Mouse (Mus musculus) hindbrain, embryonic 12.5 days (tissue): ENCODE measurements at regions not wholly inside any gene's neighbourhood (a gene's known extent, or its start where the extent isn't known, plus 50 kb on each side); places are given as distances from the start of the nearest gene placed in this dataset.

Source experiments
- ATAC-seq: fragments of 200-750 bp; cut with Nextera tagmentation; 2 replicates; pipeline ENCODE4 v1.8.0; 2017; ENCODE audit warnings: moderate TSS enrichment; ENCODE audit not compliant: low FRiP score
- H3K27ac ChIP-seq: fragments of 300-500 bp; sonication (generic); 2 replicates; pipeline ENCODE4 v1.5.1; 2016; ENCODE audit warnings: mild to moderate bottlenecking
- H3K27me3 ChIP-seq: fragments of 300-500 bp; sonication (generic); 2 replicates; pipeline ENCODE4 v1.6.1; 2016; ENCODE audit warnings: mild to moderate bottlenecking
- H3K36me3 ChIP-seq: fragments of 300-500 bp; sonication (generic); 2 replicates; pipeline ENCODE4 v1.6.1; 2016; ENCODE audit warnings: mild to moderate bottlenecking
- H3K4me1 ChIP-seq: fragments of 300-500 bp; sonication (generic); 2 replicates; pipeline ENCODE4 v1.6.1; 2016
- H3K4me2 ChIP-seq: fragments of 300-500 bp; sonication (generic); replicated peaks from 2 replicates; pipeline ENCODE4 v1.6.1; 2016; ENCODE audit warnings: mild to moderate bottlenecking
- H3K4me3 ChIP-seq: fragments of 300-500 bp; sonication (generic); 2 replicates; pipeline ENCODE4 v1.5.1; 2016; ENCODE audit warnings: mild to moderate bottlenecking
- H3K9ac ChIP-seq: fragments of 300-500 bp; sonication (generic); 2 replicates; pipeline ENCODE4 v1.6.1; 2016; ENCODE audit warnings: mild to moderate bottlenecking, moderate library complexity
- H3K9me3 ChIP-seq: fragments of 300-500 bp; sonication (generic); replicated peaks from 2 replicates; pipeline ENCODE4 v1.6.1; 2016; ENCODE audit warnings: mild to moderate bottlenecking
- WGBS: fragments of 180-500 bp; shearing (Covaris S2); methylation state at CpG from one replicate; pipeline ENCODE4 v1.1.7; 2016; 5-methylcytosine and 5-hydroxymethylcytosine counted together

DNA sequence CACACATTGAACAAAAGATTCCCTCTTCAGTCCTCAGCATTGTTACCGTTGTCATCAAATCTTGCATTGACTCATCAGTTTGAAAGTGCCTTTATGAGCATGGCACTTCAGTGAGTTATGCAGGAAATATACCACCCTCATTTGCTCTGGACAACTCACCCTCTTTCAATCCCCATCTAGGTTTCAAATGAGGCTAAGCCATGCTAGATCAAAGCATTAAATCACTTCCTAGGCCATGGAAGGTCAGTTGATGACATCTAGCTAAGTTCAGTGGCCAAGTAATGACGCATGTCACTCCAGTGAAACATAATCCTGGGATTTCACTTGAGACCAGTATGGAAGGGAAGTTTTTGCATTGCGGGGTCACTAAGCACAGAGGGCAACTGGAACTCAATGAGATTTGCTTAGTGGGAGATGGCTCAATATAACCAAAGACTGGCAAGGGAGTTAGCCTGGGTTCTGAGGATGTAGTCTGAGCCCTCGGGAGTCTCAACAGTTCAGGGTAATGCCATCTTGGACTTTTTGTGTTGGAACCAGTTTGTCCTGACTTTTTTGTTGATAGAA, 562.0 kb upstream of the Sall1 start:
- Histone ChIP-seq H3K4me2 (no peak overlapping the region), H3K36me3 (no peaks in the 10 kb centered on the region), H3K27ac (no peak overlapping the region), H3K4me3 (no peak overlapping the region), H3K27me3 (no peaks in the 10 kb centered on the region), H3K9ac (no peak overlapping the region), H3K9me3 (no peaks in the 10 kb centered on the region), H3K4me1 (no peaks in the 10 kb centered on the region)
- no peak for ATAC-seq
- WGBS, result 87% methylated on average over 4 of the region's 4 CpGs

DNA sequence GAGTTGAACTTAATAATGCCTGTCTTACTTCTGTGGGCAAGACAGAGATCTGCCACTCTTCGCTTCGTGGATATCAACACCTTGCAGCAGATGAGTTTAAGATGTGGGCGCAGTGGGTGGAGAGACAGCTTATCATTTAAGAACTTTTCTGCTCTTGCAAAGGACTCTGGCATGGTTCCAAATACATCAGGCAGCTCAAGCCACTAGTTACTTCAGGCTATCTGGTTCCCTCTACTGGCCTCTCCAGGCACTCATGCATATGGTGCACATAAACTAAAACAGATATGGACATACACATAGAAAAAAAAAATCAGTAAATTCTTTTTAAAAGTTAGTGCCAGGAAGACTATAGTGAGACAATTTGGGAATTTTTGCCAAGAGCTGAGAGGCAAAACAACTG, 560.5 kb upstream of the Sall1 start:
- Histone ChIP-seq H3K36me3 (no peaks in the 10 kb centered on the region), H3K27me3 (no peaks in the 10 kb centered on the region), H3K9me3 (no peaks in the 10 kb centered on the region), H3K4me3 (no peak overlapping the region), H3K4me2 (no peak overlapping the region), H3K27ac (no peak overlapping the region), H3K9ac (no peak overlapping the region), H3K4me1 (no peaks in the 10 kb centered on the region)
- WGBS, result 96% methylated on average over 3 of the region's 3 CpGs
- ATAC-seq, result no peak

DNA sequence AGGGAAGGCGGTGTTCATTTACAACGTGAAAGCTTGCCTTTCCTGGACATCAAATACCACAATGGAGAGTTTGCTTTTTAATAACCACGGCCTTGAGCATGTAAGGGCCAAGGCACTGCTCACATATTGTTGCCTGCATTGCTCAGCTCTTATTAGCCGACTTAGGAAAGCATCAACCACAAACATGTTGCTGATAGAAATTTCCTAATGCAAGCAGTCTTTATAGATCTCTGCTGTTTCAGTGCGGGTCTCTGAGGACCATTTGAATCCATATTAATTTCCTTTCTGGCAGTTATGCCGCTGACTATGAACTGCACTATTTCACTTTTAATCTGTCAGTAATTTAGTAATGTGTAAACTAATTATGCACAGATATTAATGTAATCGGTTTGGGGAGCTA, 552.4 kb upstream of the Sall1 start:
- no peak overlapping the region for H3K9ac ChIP-seq

DNA sequence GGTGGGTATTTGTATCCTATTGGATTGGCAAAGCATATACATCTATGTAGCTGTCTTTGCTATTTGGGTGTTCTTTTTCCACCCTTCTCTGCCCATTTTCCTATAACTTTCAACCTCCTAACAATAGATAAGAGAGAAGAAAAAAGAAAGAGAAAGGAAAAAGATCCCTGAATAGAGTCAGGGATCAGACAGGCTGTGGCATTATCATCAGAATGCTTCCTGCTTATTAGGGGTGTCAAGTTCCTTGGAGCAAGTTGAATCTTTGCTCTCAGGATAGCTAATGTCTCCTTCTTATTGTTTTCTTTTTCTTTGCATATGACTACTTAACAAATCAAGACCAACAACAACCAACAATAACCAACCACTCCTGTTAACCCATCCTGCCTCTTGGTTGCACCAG, 539.1 kb upstream of the Sall1 start:
- no peaks in the 10 kb centered on the region for H3K36me3 ChIP-seq
- no peaks in the 10 kb centered on the region for H3K9me3 ChIP-seq
- no peak overlapping the region for H3K27ac ChIP-seq

More for the DNA sequence above, 552.4 kb upstream of the Sall1 start:
- no peak overlapping the region for H3K27ac ChIP-seq
- H3K9me3 ChIP-seq, result no peaks in the 10 kb centered on the region
- no peaks in the 10 kb centered on the region for H3K36me3 ChIP-seq
- no peaks in the 10 kb centered on the region for H3K4me1 ChIP-seq
- H3K4me3 ChIP-seq, result no peak overlapping the region
- H3K27me3 ChIP-seq, result no peaks in the 10 kb centered on the region
- no peak overlapping the region for H3K4me2 ChIP-seq
- 79% methylated on average over 7 of the region's 7 CpGs for WGBS
- no peak for ATAC-seq

DNA sequence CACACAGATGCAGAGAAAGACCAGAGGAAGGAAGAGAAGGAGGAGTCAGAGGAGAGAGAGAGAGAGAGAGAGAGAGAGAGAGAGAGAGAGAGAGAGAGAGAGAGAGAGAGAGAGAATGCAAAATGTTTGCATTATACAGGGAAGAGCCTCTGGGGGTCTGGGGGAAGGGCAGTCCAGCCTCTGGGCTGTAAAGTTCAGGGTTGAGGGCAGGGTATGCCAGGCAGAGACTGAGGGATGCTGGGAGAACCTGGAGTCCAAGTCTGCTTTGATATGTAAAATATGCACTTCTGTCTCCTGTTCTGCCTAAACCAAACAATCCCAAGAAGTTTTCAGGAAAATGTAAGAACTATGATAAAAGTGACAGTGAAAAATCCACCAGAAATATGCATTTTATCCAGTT, 538.6 kb upstream of the Sall1 start:
- Histone ChIP-seq H3K4me1 (no peaks in the 10 kb centered on the region), H3K27me3 (no peaks in the 10 kb centered on the region), H3K4me3 (no peak overlapping the region), H3K27ac (no peak overlapping the region), H3K9ac (no peak overlapping the region), H3K4me2 (no peak overlapping the region), H3K36me3 (no peaks in the 10 kb centered on the region), H3K9me3 (no peaks in the 10 kb centered on the region)
- ATAC-seq, result no peak

More for the DNA sequence above, 539.1 kb upstream of the Sall1 start:
- Histone ChIP-seq H3K4me3 (no peak overlapping the region), H3K4me1 (no peaks in the 10 kb centered on the region), H3K9ac (no peak overlapping the region), H3K27me3 (no peaks in the 10 kb centered on the region), H3K4me2 (no peak overlapping the region)
- no peak for ATAC-seq

DNA sequence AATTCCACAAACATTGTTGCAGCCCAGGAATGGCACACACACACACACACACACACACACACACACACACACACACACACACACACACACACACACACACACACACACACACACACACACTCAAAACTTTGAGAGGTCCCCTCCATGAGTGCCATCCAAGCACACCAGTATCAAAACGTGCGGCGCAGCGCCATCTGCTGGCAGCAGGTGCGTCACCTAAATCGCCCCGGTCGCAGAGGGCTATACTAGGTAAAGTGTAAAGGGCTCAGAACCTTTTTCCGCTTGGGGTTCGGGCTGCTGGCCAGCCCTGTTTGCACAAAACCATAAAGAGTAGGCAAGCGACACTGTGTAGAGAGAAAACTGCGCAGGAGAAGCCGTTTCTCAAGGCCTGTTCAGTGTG, 527.9 kb upstream of the Sall1 start:
- H3K4me2 ChIP-seq, result peak overlapping the region; percentile 31; the same call in 1 of the 2 replicates
- H3K36me3 ChIP-seq, result no peaks in the 10 kb centered on the region
- no peaks in the 10 kb centered on the region for H3K9me3 ChIP-seq
- no peak overlapping the region for H3K4me3 ChIP-seq
- peaks cover 26% of the 10 kb centered on the region for H3K27me3 ChIP-seq
- WGBS, result 3% methylated on average over 13 of the region's 13 CpGs
- peak; percentile 69; the same call in 1 of the 2 replicates for ATAC-seq
- H3K9ac ChIP-seq, result 0 out of 2 replicates have a peak overlapping the region, but pooled peaks have one; percentile 19
- H3K27ac ChIP-seq, result no peak overlapping the region
- peaks cover 20% of the 10 kb centered on the region for H3K4me1 ChIP-seq

DNA sequence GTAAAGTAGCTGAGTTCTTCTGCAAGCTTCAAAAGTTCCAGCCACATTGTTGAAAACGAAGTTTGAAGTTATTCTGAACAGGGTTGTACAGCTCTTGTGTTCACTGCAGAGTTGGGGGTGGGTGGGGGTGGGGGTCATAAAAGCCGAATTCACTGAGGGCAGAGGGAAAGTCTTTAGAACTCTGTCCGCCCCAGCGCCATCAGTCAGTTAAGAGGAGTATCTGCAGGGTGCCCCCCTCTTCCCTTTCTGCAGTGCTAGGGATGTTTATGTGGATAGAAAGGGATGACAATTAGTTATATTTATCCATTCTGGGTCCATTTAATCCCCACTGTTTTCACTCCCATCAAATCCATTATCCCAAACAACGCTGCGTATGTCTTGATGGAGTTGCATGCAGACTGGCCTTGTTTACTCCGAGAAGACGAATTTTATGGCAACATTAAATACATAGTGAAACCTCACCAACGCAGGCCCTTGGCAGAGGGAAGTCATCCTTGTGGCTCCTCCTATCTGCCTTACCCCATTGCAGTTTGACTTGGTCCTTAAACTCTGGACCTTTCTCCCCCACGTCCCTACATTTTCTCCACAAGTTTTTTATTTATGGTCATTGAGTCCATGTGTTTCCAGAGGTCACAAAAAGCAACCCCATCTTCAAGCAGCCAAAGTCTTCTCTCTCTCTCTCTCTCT, 526.8 kb upstream of the Sall1 start:
- no peaks in the 10 kb centered on the region for H3K9me3 ChIP-seq
- no peak overlapping the region for H3K4me2 ChIP-seq
- H3K36me3 ChIP-seq, result no peaks in the 10 kb centered on the region
- H3K9ac ChIP-seq, result no peak overlapping the region
- H3K27ac ChIP-seq, result no peak overlapping the region
- peaks cover 20% of the 10 kb centered on the region for H3K4me1 ChIP-seq
- 29% methylated on average over 10 of the region's 10 CpGs for WGBS
- no peak overlapping the region for H3K4me3 ChIP-seq
- H3K27me3 ChIP-seq, result peaks cover 30% of the 10 kb centered on the region
- ATAC-seq, result no peak

DNA sequence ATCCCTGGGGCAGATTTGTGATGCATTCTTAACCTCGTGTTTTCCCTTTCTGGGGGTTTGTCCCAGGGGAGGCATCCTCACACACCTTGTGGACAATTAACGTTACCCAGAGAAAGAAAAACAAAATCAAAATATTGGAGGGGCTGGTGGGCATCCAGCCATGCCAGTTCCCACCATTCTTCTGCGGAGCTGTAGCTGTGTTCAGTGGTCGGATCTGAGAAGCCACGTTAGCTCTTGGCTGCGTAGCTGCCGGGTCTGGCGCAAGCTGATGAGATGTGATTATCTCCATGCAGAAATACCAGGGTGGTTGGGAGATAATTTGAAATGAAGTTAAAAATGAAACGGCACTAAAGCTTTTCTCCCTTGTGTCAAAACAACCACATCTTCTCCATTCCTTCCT, 525.4 kb upstream of the Sall1 start:
- H3K4me1 ChIP-seq, result peaks cover 20% of the 10 kb centered on the region
- no peaks in the 10 kb centered on the region for H3K36me3 ChIP-seq
- no peak overlapping the region for H3K27ac ChIP-seq
- 52% methylated on average over 9 of the region's 9 CpGs for WGBS
- H3K9ac ChIP-seq, result no peak overlapping the region
- ATAC-seq, result no peak
- no peak overlapping the region for H3K4me3 ChIP-seq
- peaks cover 28% of the 10 kb centered on the region for H3K27me3 ChIP-seq
- no peak overlapping the region for H3K4me2 ChIP-seq
- no peaks in the 10 kb centered on the region for H3K9me3 ChIP-seq

DNA sequence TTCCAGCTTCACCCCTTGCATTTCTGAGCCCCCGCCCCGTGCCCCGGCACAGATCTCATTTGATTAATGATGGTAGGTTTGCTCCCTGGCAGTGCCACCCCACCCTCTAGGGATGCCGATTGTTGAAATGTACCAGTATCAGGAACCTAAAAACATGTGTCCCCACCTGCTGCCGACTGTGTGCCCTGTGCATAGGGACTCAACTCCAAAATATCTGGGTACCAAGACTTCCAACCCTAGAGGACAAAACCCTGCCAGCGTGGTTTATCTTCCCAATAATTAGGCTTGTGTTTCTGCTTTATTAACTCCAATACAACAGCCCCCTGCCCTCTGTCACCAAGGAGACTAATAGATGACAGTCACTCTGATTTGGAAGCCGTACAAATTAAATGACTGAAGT, 524.7 kb upstream of the Sall1 start:
- H3K27ac ChIP-seq, result no peak overlapping the region
- no peaks in the 10 kb centered on the region for H3K36me3 ChIP-seq
- H3K9ac ChIP-seq, result no peak overlapping the region
- H3K4me3 ChIP-seq, result no peak overlapping the region
- H3K27me3 ChIP-seq, result peaks cover 21% of the 10 kb centered on the region
- no peak overlapping the region for H3K4me2 ChIP-seq
- no peak for ATAC-seq
- H3K9me3 ChIP-seq, result no peaks in the 10 kb centered on the region
- 51% methylated on average over 7 of the region's 7 CpGs for WGBS
- peaks cover 21% of the 10 kb centered on the region for H3K4me1 ChIP-seq

DNA sequence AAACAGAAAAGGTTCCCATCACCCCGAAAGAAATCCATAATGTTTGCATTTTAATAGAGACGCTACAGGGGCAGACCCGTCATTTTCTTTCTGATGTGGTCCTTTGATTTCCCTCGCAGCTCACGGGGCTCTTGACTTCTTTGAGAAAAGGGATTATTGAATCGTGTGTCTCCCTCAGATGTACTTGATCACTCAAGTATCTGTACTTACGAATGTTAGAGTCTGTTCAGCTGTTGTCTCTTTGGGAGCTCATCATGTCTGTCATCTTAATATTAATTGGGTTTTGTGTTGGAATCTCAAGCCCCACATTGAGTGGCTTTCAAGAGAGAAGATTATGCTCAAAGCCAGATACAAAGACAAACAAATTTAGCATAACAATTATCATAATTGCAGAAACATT, 523.0 kb upstream of the Sall1 start:
- H3K27me3 ChIP-seq, result peaks cover 5% of the 10 kb centered on the region
- H3K4me1 ChIP-seq, result peaks cover 21% of the 10 kb centered on the region
- 61% methylated on average over 7 of the region's 7 CpGs for WGBS

DNA sequence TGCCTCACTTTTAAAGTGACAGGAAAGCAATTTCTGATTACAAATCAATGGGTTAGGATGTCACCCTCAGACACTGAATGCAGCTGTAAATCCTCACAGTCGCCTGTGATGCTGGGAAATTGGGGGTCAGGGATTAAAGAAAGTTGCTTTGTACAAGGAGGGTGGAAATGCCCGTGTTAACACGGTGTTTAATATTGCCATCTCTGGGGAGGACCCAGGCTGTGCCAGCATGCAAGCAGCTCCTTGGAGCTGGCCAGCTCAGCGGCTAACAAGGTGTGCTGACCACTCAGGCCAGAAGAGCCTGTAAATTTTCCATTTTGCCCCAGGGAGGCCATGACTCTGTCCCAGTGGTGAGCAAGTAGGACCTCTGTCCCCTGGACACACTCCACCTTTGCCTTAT, 522.5 kb upstream of the Sall1 start:
- no peak overlapping the region for H3K4me3 ChIP-seq
- H3K4me2 ChIP-seq, result no peak overlapping the region
- 58% methylated on average over 4 of the region's 4 CpGs for WGBS
- H3K27ac ChIP-seq, result no peak overlapping the region
- peaks cover 20% of the 10 kb centered on the region for H3K4me1 ChIP-seq
- H3K9ac ChIP-seq, result no peak overlapping the region
- H3K9me3 ChIP-seq, result no peaks in the 10 kb centered on the region
- no peak for ATAC-seq
- peaks cover 4% of the 10 kb centered on the region; the same call in 1 of the 2 replicates for H3K27me3 ChIP-seq
- H3K36me3 ChIP-seq, result no peaks in the 10 kb centered on the region

More for the DNA sequence above, 523.0 kb upstream of the Sall1 start:
- Histone ChIP-seq H3K9me3 (no peaks in the 10 kb centered on the region), H3K4me3 (no peak overlapping the region), H3K9ac (no peak overlapping the region), H3K36me3 (no peaks in the 10 kb centered on the region), H3K27ac (no peak overlapping the region), H3K4me2 (no peak overlapping the region)
- no peak for ATAC-seq

DNA sequence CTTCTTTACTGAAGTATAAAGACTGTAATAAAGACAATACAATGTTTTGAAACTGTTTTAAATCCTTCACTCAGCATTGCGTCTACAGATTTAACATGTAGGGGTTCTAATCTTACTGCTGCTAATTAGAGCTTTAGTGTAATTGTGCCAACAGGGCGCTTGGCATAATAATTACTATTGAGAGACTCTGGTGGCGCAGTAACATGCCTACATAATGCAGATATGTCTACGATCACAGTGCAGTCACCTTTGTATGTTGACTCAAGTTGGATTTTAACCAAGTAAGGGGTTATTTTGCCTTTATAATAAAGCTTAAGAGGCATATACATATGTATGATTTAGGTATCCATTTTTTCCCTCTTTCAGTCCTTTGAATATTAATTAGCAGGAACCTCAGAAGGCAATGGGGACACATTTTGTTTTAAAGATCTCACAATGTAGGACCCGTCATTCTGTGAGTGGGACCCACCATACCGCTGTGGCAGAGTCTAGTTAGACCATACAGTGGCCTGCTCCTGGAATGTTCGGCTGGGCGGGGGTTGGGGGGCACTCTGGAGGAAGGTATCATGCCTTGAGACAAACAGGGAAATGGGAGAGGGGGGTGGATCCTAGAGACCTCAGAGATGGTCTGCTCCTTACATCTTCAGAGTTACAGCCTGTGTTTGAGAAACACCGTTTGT, 521.3 kb upstream of the Sall1 start:
- no peaks in the 10 kb centered on the region for H3K36me3 ChIP-seq
- H3K27me3 ChIP-seq, result peaks cover 4% of the 10 kb centered on the region; the same call in 1 of the 2 replicates
- no peak for ATAC-seq
- H3K27ac ChIP-seq, result no peak overlapping the region
- H3K9ac ChIP-seq, result no peak overlapping the region
- WGBS, result 85% methylated on average over 9 of the region's 9 CpGs
- H3K4me1 ChIP-seq, result peaks cover 15% of the 10 kb centered on the region
- H3K4me3 ChIP-seq, result no peak overlapping the region
- no peak overlapping the region for H3K4me2 ChIP-seq
- no peaks in the 10 kb centered on the region for H3K9me3 ChIP-seq

DNA sequence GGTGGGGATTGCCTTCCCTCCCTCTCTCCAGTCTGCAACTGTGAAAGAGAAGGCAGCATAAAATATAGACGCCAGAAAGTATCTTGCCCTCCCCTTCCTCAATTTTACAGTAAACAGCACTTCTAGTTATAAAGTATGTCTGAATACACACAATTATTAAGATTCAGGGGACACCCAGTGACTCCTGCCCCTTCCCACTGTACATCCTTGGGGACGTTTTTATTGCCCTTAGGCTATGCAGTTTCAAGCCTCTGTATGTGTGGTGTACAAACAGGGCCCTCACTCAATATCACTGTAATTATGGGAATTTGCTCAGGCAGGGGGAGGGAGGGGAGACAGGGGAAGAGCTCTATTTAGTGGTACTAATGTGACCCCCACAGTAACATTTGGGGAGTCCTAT, 519.6 kb upstream of the Sall1 start:
- no peak overlapping the region for H3K4me2 ChIP-seq
- WGBS, result 62% methylated on average over 2 of the region's 2 CpGs

More for the DNA sequence above, 519.6 kb upstream of the Sall1 start:
- Histone ChIP-seq H3K9me3 (no peaks in the 10 kb centered on the region), H3K27ac (no peak overlapping the region), H3K4me3 (no peak overlapping the region), H3K27me3 (peaks cover 4% of the 10 kb centered on the region; the same call in 1 of the 2 replicates), H3K36me3 (no peaks in the 10 kb centered on the region), H3K9ac (no peak overlapping the region), H3K4me1 (peaks cover 6% of the 10 kb centered on the region)
- no peak for ATAC-seq
